Mouse (Mus musculus): ENCODE data around the gene Lsr.
"Not testable (repeated sequence)": the region's sequence is repeated elsewhere in the genome, so short reads cannot be mapped to it uniquely, and the experiment has no call there.

The Lsr gene

DNA sequence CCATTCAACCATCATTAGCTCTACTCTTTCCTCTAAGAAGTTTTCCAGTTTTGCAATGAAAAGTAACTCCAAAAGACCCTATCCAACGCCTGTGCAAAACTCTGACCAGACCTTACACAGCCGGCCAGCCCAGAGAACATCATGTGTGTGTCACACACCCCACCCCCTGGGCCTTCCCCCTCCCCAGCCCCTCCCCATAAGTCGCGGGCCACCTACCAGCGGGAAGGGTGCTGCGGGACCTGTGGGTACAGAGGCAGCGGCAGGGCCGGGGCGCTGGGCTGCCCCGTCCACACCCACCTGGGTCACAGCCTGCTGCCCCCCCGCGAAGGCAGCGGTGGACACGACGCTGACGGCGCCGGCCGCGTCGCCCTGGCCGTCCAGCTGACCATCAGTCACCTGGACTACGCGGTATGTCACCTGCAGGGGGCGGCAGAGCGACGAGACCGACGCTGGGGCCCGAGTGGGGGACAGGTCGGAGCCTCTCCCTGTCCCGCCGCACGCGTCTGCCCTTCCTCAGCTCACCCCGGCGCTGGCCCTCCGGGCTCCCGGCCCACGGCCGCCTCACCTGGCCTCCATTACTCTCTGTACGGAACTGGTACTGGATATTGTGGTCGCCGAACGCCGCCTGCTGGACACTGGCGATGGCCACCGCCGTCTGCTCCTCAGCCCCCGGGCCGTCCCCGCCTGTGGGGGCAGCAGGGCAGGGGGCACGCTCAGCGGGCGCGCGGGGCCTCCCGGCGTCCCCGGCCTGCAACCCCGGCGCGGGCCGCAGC is 17.5 kb downstream of the Lsr start:
- no peak for TF ChIP-seq GATA4 (IDR thresholded peaks at IDR 0.05; ENCODE audit: insufficient replicate concordance, low read length)

GRCm38 (mm10) chr7:30954971-30955520 is 18.2 kb downstream of the Lsr start:
- TF ChIP-seq GATA4 (IDR thresholded peaks at IDR 0.05; ENCODE audit: insufficient replicate concordance, low read length), result no peak

GRCm38 (mm10) chr7:30954036-30954435 is 19.2 kb downstream of the Lsr start:
- TF ChIP-seq GATA4 (IDR thresholded peaks at IDR 0.05; ENCODE audit: insufficient replicate concordance, low read length), result no peak

GRCm38 (mm10) chr7:30953459-30953858 is 19.8 kb downstream of the Lsr start:
- TF ChIP-seq GATA4 (IDR thresholded peaks at IDR 0.05; ENCODE audit: insufficient replicate concordance, low read length), result no peak

DNA sequence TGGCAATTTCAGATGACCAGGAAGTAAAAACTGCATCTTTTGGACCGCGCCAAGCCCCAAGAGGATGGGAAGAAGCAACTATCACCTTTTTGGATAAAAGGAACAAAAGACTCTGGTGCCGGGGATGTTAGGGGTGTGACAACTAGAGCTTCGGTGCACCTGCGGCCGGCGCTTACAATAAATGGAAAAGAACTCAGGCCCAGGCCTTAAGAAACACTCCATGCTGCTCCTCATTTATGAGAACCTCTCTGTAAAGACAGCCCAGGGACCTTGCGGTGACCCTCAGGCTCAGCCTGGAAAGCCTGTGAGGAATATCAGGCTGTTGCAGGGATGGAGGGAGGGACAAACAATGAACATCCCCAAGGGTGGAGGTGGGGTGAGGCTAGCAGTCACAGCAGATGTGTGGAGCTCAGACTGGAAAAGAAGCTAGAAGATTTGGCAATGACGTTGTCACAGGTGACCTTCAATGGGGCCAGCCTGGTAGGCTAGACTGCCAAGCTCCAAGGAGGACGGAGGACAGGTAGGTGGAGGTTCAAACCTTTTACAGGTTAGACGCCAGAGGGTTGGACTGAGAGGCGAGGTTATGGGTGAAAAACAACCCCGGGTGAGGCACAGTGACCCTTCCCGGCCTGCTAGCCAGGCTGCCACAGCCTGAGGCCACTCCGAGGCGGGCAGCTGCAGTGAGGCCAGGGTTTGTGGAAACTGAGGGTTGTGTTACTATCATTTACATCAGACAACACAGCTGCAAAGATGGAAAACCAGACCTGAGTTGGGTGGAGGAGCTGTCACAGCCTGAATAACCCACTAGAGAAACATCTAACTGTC is 20.6 kb downstream of the Lsr start:
- TF ChIP-seq GATA4 (IDR thresholded peaks at IDR 0.05; ENCODE audit: insufficient replicate concordance, low read length), result no peak

GRCm38 (mm10) chr7:30945876-30946275 is 27.4 kb downstream of the Lsr start:
- TF ChIP-seq GATA4 (IDR thresholded peaks at IDR 0.05; ENCODE audit: insufficient replicate concordance, low read length), result no peak

- peak; percentile 85; the same call in 1 of the 2 replicates for TF ChIP-seq GATA4 (IDR thresholded peaks at IDR 0.05; ENCODE audit: insufficient replicate concordance, low read length)
These were observed 29.2 kb downstream of the Lsr start, which contains the start of gene Hamp for GRCm38 (mm10) chr7:30943909-30944635. Gene Hamp (minus strand): TSS chr7:30944032.

DNA sequence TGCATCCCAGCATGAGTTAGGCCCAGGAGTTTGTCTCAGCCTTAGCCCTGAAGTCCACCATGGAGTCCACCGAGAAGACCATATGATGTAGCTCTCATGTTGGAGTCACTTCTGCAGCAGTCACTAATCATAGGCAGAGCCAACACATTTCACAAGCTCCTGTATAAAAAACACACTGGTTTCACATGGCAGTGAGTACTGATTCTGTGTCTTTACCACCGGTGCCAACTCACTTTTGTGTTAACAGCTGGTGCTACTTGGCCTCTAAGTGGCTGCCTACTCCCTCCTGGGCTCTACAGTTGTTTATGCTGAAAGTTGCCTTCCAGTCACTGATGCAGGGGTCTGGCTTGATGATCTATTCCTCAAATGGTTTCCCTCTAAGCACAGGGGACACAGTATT is 48.7 kb downstream of the Lsr start, which contains the start of gene Hamp2:
Hamp2 (minus strand) TSS at position 101 of the 400 bp plus-strand sequence.
- not testable (repeated sequence) for TF ChIP-seq GATA4 (IDR thresholded peaks at IDR 0.05; ENCODE audit: insufficient replicate concordance, low read length)

- TF ChIP-seq GATA4 (IDR thresholded peaks at IDR 0.05; ENCODE audit: insufficient replicate concordance, low read length), result no peak
These were observed 49.2 kb downstream of the Lsr start for GRCm38 (mm10) chr7:30924071-30924470.

GRCm38 (mm10) chr7:30920217-30920616 is 53.0 kb downstream of the Lsr start:
- no peak for TF ChIP-seq GATA4 (IDR thresholded peaks at IDR 0.05; ENCODE audit: insufficient replicate concordance, low read length)

DNA sequence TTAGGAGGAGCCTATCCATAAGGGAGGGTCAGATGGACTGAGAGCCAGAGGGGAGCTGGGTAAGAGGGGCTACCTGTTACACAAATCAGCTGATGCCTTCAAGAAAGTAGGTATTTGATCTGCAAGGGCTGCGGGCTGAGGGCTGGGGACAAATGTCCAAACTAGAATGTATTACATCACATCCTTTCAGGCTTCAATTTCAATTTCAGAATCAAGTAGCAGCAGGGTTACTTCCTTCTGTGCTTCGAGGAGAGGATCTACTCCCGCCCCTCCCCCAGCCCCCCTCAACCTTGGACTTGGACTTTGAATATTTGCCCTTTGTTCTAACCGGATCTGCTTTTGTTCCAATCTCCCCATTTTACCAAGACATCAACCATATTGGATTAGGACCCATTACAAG is 56.0 kb downstream of the Lsr start:
- TF ChIP-seq GATA4 (IDR thresholded peaks at IDR 0.05; ENCODE audit: insufficient replicate concordance, low read length), result no peak

DNA sequence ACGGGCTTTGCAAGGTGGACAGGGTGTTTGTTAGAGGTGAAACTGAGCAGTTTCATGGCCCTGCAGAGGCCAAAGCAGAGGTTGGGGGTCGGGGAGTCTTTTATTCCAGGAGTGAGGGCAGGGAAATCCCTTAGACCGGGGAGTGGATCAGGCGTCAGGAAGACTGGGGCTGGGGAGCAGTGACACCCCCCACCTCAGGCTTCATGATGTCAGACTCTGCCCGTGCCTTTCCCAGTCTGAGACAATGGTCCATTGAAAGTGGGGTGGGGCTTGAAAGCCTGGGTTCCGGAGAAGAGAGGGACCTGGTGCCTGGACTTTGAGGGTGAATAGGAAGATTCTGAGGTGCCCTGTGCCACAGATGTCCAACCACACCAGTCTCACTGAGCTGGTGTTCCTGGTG is 56.6 kb downstream of the Lsr start:
- no peak for TF ChIP-seq GATA4 (IDR thresholded peaks at IDR 0.05; ENCODE audit: insufficient replicate concordance, low read length)

DNA sequence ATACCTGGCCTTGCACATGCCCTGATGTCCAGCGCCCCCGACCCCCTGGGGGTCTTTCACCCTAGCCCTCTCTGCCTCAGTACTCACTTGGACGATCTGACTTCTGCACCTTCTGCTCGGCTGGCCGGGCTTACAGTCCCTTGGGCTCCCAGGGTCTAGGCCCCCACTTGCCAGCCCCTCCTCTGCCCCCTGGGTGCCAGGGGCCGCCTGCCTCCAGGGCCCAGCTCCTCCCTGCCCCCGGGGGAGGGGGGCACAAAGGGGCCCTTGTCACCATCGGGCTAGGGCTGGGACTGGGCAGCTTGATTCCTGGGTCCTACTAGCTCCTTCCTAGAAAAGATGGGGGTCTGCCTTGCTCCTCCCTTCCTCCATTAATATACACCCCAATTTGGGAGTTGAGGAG is 58.5 kb downstream of the Lsr start, which contains the start of gene Mag:
Mag (minus strand) TSS at position 142 of the 400 bp plus-strand sequence.
- TF ChIP-seq GATA4 (IDR thresholded peaks at IDR 0.05; ENCODE audit: insufficient replicate concordance, low read length), result no peak

DNA sequence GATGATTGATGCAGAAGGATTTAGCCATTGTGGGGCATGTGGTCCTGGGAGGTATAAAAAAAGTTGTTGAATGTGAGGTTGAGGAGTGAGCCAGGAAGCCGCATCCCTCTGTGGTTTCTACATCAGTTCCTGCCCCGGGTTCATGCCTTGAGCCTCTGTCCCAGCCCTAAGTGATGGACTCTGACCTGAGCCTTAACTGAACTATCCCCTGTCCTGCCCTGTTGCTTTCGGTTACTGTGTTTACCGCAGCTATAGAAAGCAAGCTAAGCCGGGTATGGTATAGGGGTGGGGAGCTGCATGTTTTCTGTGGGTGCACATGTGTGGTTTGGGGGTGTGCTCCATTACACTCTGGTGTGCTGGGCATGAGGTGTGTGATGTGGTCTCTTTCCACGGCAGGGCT is 63.5 kb downstream of the Lsr start:
- TF ChIP-seq GATA4 (IDR thresholded peaks at IDR 0.05; ENCODE audit: insufficient replicate concordance, low read length), result no peak

DNA sequence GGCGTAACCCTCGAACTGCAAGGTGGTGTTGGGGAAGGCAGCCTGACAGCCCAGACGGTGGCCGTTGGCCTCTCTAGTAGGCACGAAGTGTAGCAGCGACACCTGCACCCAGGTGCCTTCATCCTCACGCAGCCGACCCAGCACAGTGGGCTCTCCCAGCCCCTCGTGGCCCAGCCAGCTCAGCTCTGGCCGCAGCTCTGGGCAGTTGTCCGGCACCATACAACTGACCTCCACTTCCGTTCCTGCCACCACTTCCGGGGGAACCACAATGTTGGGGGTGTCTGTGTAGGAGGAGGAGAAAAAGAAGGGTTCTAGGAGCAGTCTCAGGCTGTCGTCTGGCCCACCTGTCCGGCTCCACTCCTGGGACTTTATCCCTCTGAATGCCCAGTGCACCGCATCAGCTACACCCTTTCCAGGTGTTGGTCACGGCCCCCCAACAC is 64.3 kb downstream of the Lsr start:
- no peak for TF ChIP-seq GATA4 (IDR thresholded peaks at IDR 0.05; ENCODE audit: insufficient replicate concordance, low read length)

Measured in liver, adult (tissue).